Comparison of ENCODE assay signal across 9 mouse cellular contexts in the genomic region with DNA sequence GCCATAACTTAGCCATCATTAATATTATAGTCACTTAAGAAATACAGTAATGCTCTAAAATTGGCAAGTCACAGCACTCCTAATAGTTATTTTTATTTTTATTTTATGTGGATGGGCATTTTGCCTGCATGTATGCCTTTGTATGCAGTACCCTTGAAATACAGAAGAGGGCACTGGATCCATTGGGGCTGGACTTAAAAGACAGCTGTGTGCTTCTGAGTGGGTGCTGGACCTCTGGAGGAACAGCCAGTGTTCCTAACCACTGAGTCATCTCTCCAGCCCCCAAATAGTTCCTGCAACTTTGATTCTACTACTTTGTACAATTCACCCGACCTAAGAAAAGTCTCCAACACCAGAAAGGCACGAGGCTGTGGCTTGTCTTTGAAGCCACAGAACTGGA. TPM values are rescaled to one million over a fixed set of nuclear protein-coding genes. Genes with fewer than 3 reads are reported as not detected.
A peak's percentile ranks its signal among the peaks of the same experiment; 100 is the strongest.
DNase-seq lines count a peak whose midpoint lies in the region; ATAC-seq and TF ChIP-seq lines count a peak whose summit lies in the region.
"Had no signal": no experiment of that assay in that cellular context is flagged by ENCODE, and none has a peak within 500 bp of the region (broad histone marks: within the 10 kb centered on the region; RNA-seq: fewer than 3 reads in every experiment).

No protein-coding gene starts in this region.

- 51% methylated on average over 2 of the region's 2 CpGs for WGBS in heart, postnatal 0 days
- 48% methylated on average over 2 of the region's 2 CpGs for WGBS in forebrain, embryonic 16.5 days

- no peaks in the 10 kb centered on the region for H3K4me1 ChIP-seq in heart, postnatal 0 days (ENCODE audit: control insufficient read depth, insufficient read depth)
- no peaks in the 10 kb centered on the region for H3K4me1 ChIP-seq in forebrain, embryonic 16.5 days (replicated peaks; ENCODE audit: control insufficient read depth, insufficient read depth, low read length)
- H3K4me1 ChIP-seq: midbrain, embryonic 10.5 days had no signal

- ATAC-seq in heart, postnatal 0 days (ENCODE audit: insufficient read depth, low read depth), result peak; percentile 49; the same call in 1 of the 2 replicates
- ATAC-seq in inflammation-experienced regulatory T-cells, adult 6 months, result peak; percentile 65
- ATAC-seq in forebrain, embryonic 16.5 days, result no peak

- H3K27ac ChIP-seq in heart, postnatal 0 days (ENCODE audit: low read depth), result no peak overlapping the region
- H3K27ac ChIP-seq in forebrain, embryonic 16.5 days (ENCODE audit: low read length), result no peak overlapping the region
- H3K27ac ChIP-seq: midbrain, embryonic 10.5 days had no signal

- peak; percentile 76 for TF ChIP-seq CTCF in heart, postnatal 0 days (IDR thresholded peaks at IDR 0.05; ENCODE audit: low read depth)

- no peak overlapping the region for H3K4me3 ChIP-seq in heart, postnatal 0 days (ENCODE audit: low read depth, low read length)
- no peak overlapping the region for H3K4me3 ChIP-seq in forebrain, embryonic 16.5 days (replicated peaks; ENCODE audit: low read length)
- H3K4me3 ChIP-seq: midbrain, embryonic 10.5 days had no signal

- H3K9ac ChIP-seq in heart, postnatal 0 days (replicated peaks; ENCODE audit: low read depth, low read length), result no peak overlapping the region
- H3K9ac ChIP-seq in forebrain, embryonic 16.5 days (replicated peaks; ENCODE audit: low read depth, low read length), result no peak overlapping the region

- H3K27me3 ChIP-seq in heart, postnatal 0 days (ENCODE audit: control insufficient read depth, insufficient read depth, low read length), result no peaks in the 10 kb centered on the region
- H3K27me3 ChIP-seq in forebrain, embryonic 16.5 days (replicated peaks; ENCODE audit: control insufficient read depth, insufficient read depth, low read length), result no peaks in the 10 kb centered on the region

- intact Hi-C loops in heart, postnatal 36 days (cut with DNase I), result loop anchor here (2.0 kb wide), 2 partner anchors 15 to 23 kb away; a partner anchor contains a TSS

- DNase-seq in heart, postnatal 0 days (ENCODE audit: low spot score), result peak; percentile 46
- DNase-seq in heart, postnatal 36 days, result no peak
- DNase-seq in 416B (ENCODE audit: low read depth) (peak; percentile 78), MN1 (ENCODE audit: low spot score) (peak; percentile 42)
- no peak for DNase-seq in urinary bladder, postnatal 25 days (ENCODE audit: low spot score)
- DNase-seq in layer of hippocampus, adult 9-11 months, result no peak

- no peak for TF ChIP-seq EP300 in heart, postnatal 0 days (IDR thresholded peaks at IDR 0.05; ENCODE audit: low read depth)

- H3K36me3 ChIP-seq in heart, postnatal 0 days (replicated peaks; ENCODE audit: control insufficient read depth, insufficient read depth, low read length), result peaks cover 57% of the 10 kb centered on the region
- peaks cover 21% of the 10 kb centered on the region for H3K36me3 ChIP-seq in forebrain, embryonic 16.5 days (ENCODE audit: control insufficient read depth, insufficient read depth)

- H3K9me3 ChIP-seq in heart, postnatal 0 days (replicated peaks; ENCODE audit: control insufficient read depth, low read length), result no peaks in the 10 kb centered on the region
- H3K9me3 ChIP-seq in forebrain, embryonic 16.5 days (ENCODE audit: control insufficient read depth, low read length), result no peaks in the 10 kb centered on the region
- H3K9me3 ChIP-seq: midbrain, embryonic 10.5 days had no signal

- no peak overlapping the region for H3K4me2 ChIP-seq in heart, postnatal 0 days (ENCODE audit: low read depth, low read length)
- no peak overlapping the region for H3K4me2 ChIP-seq in forebrain, embryonic 16.5 days (ENCODE audit: low read length)

RNA-seq across cellular contexts. Expression of a gene that starts 24.0 kb away (rescaled TPM):
- total RNA-seq in heart, postnatal 0 days (2014; rRNA removed; ENCODE audit: low replicate concordance), result 16.3 and 24.2 TPM in 2 replicates
- 14.7 and 15.7 TPM in 2 replicates for polyA plus RNA-seq in heart, postnatal 0 days (2015; fragmentation: Nextera tagmentation; extraction: Ambion mirVana)
- total RNA-seq in heart, postnatal 36 days (2021), result 10 to 100 TPM; 32.8 to 35.2 TPM
- polyA plus RNA-seq in inflammation-experienced regulatory T-cells, adult 6 months (2017; shearing (Covaris generic)), result 10 to 100 TPM; 40.5 to 53.5 (median 41.2) TPM
- 48.8 and 51.0 TPM in 2 replicates for polyA plus RNA-seq in forebrain, embryonic 16.5 days (2015; fragmentation: Nextera tagmentation; extraction: Ambion mirVana)

RNA-seq across cellular contexts. Expression of a gene that starts 37.6 kb away (rescaled TPM):
- total RNA-seq in heart, postnatal 0 days (2014; rRNA removed; ENCODE audit: low replicate concordance), result 21.0 and 31.7 TPM in 2 replicates
- 27.8 and 29.0 TPM in 2 replicates for polyA plus RNA-seq in heart, postnatal 0 days (2015; fragmentation: Nextera tagmentation; extraction: Ambion mirVana)
- total RNA-seq in heart, postnatal 36 days (2021), result 1 to 10 TPM; 4.9 to 5.1 TPM
- 10 to 100 TPM; 23.3 to 55.0 (median 32.2) TPM for polyA plus RNA-seq in inflammation-experienced regulatory T-cells, adult 6 months (2017; shearing (Covaris generic))
- 99.8 and 101 TPM in 2 replicates for polyA plus RNA-seq in forebrain, embryonic 16.5 days (2015; fragmentation: Nextera tagmentation; extraction: Ambion mirVana)

Comparison
In these comparisons a context has a peak if more than half of its experiments do, and no peak if none do; other contexts are left out.
1. DNase-seq: peak in heart, postnatal 0 days (single experiment), 416B (single experiment) and MN1 (single experiment); none in heart, postnatal 36 days (0 of 2), urinary bladder, postnatal 25 days (single experiment) and layer of hippocampus, adult 9-11 months (single experiment).